Mouse (Mus musculus): ENCODE data around the gene Lcp1.

GRCm38 (mm10) chr14:75168501-75168900, 37.6 kb downstream of the Lcp1 start:
- TF ChIP-seq CTCF (IDR thresholded peaks at IDR 0.05; ENCODE audit: extremely low read depth, insufficient read depth, insufficient read length, insufficient replicate concordance) (no peak), POLR2A (IDR thresholded peaks at IDR 0.05; ENCODE audit: low read depth, low read length) (no peak)
